Mouse (Mus musculus) macrophage (primary cell): ENCODE measurements around the gene Gm28035. TPM values are rescaled to one million over a fixed set of nuclear protein-coding genes. Genes with fewer than 3 reads are reported as not detected.

ENCODE experiments used
- H3K27ac ChIP-seq: fragments of 350-480 bp; formaldehyde crosslinking; 2 replicates; pipeline ENCODE4 v1.9.0; 2021
- H3K36me3 ChIP-seq: fragments of 350-480 bp; formaldehyde crosslinking; 2 replicates; pipeline ENCODE4 v1.9.0; 2021; ENCODE audit errors: inconsistent target
- H3K4me3 ChIP-seq: fragments of 350-480 bp; formaldehyde crosslinking; 2 replicates; pipeline ENCODE4 v1.9.0; 2021; ENCODE audit errors: inconsistent target
- H3K79me2 ChIP-seq: fragments of 350-480 bp; formaldehyde crosslinking; 2 replicates; pipeline ENCODE4 v1.9.0; 2021; ENCODE audit errors: inconsistent target
- WGBS: methylation state at CpG from one replicate; pipeline ENCODE4 v1.1.7; 2026; ENCODE audit warnings: inconsistent platforms; ENCODE audit not compliant: missing documents; 5-methylcytosine and 5-hydroxymethylcytosine counted together
- polyA plus RNA-seq: library from polyadenylated mRNA; stranded (reverse); fragments of 250-400 nt; gene quantifications from 3 replicates; pipeline ENCODE4 v1.2.4, GENCODE M21; 2018; ENCODE audit warnings: inconsistent platforms

Gm28035 gene
- polyA plus RNA-seq, 1 experiment from 2014 or later: 0.17 TPM

- peaks cover 78% of the 10 kb centered on the region; the same call in 1 of the 2 replicates for H3K79me2 ChIP-seq
- no peak overlapping the region for H3K4me3 ChIP-seq
- no peak overlapping the region for H3K27ac ChIP-seq
- peaks cover 8% of the 10 kb centered on the region; the same call in 1 of the 2 replicates for H3K36me3 ChIP-seq
- 95% methylated on average over 3 of the region's 3 CpGs for WGBS
Measured at GRCm38 (mm10) chr2:30249182-30249581, 8.8 kb downstream of the Gm28035 start.

GRCm38 (mm10) chr2:30250166-30251128 lies 10.1 kb downstream of the Gm28035 start:
- no peak overlapping the region for H3K27ac ChIP-seq

GRCm38 (mm10) chr2:30251417-30252104 lies 11.2 kb downstream of the Gm28035 start:
- H3K4me3 ChIP-seq: no peak overlapping the region
- H3K36me3 ChIP-seq: peaks cover 26% of the 10 kb centered on the region; the same call in 1 of the 2 replicates
- no peak overlapping the region for H3K27ac ChIP-seq
- peaks cover 56% of the 10 kb centered on the region; the same call in 1 of the 2 replicates for H3K79me2 ChIP-seq
- WGBS: 55% methylated on average over 5 of the region's 5 CpGs

More at GRCm38 (mm10) chr2:30250166-30251128, 10.1 kb downstream of the Gm28035 start:
- H3K36me3 ChIP-seq: peaks cover 15% of the 10 kb centered on the region; the same call in 1 of the 2 replicates
- H3K4me3 ChIP-seq: no peak overlapping the region
- H3K79me2 ChIP-seq: peaks cover 66% of the 10 kb centered on the region; the same call in 1 of the 2 replicates
- 88% methylated on average over 10 of the region's 10 CpGs for WGBS

- Histone ChIP-seq H3K27ac (no peak overlapping the region), H3K79me2 (peaks cover 55% of the 10 kb centered on the region; the same call in 1 of the 2 replicates), H3K36me3 (peaks cover 33% of the 10 kb centered on the region; the same call in 1 of the 2 replicates), H3K4me3 (no peak overlapping the region)
- WGBS: 100% methylated on average over 3 of the region's 3 CpGs
Measured at GRCm38 (mm10) chr2:30252521-30252920, 12.2 kb downstream of the Gm28035 start.

- peaks cover 33% of the 10 kb centered on the region; the same call in 1 of the 2 replicates for H3K36me3 ChIP-seq
Measured at GRCm38 (mm10) chr2:30253809-30254208, 13.4 kb downstream of the Gm28035 start.

GRCm38 (mm10) chr2:30255631-30256395 lies 15.4 kb downstream of the Gm28035 start:
- Histone ChIP-seq H3K36me3 (peaks cover 26% of the 10 kb centered on the region; the same call in 1 of the 2 replicates), H3K27ac (no peak overlapping the region), H3K4me3 (no peak overlapping the region), H3K79me2 (peaks cover 57% of the 10 kb centered on the region; the same call in 1 of the 2 replicates)
- WGBS: 96% methylated on average over 41 of the region's 42 CpGs

More at GRCm38 (mm10) chr2:30253809-30254208, 13.4 kb downstream of the Gm28035 start:
- H3K79me2 ChIP-seq: peaks cover 55% of the 10 kb centered on the region; the same call in 1 of the 2 replicates
- no peak overlapping the region for H3K27ac ChIP-seq
- no peak overlapping the region for H3K4me3 ChIP-seq
- 31% methylated on average over 5 of the region's 5 CpGs for WGBS

- Histone ChIP-seq H3K27ac (no peak overlapping the region), H3K4me3 (no peak overlapping the region), H3K36me3 (peaks cover 26% of the 10 kb centered on the region; the same call in 1 of the 2 replicates), H3K79me2 (peaks cover 56% of the 10 kb centered on the region; the same call in 1 of the 2 replicates)
- WGBS: 93% methylated on average over 29 of the region's 30 CpGs
Measured at GRCm38 (mm10) chr2:30256616-30257350, 16.4 kb downstream of the Gm28035 start.

GRCm38 (mm10) chr2:30257699-30258460 lies 17.5 kb downstream of the Gm28035 start:
- Histone ChIP-seq H3K4me3 (no peak overlapping the region), H3K79me2 (peaks cover 46% of the 10 kb centered on the region; the same call in 1 of the 2 replicates), H3K27ac (no peak overlapping the region), H3K36me3 (peaks cover 32% of the 10 kb centered on the region; the same call in 1 of the 2 replicates)
- WGBS: 35% methylated on average over 7 of the region's 7 CpGs

GRCm38 (mm10) chr2:30258600-30258999 lies 18.2 kb downstream of the Gm28035 start:
- Histone ChIP-seq H3K4me3 (no peak overlapping the region), H3K27ac (peak overlapping the region; percentile 12; the same call in 1 of the 2 replicates), H3K79me2 (peaks cover 42% of the 10 kb centered on the region; the same call in 1 of the 2 replicates), H3K36me3 (peaks cover 38% of the 10 kb centered on the region; the same call in 1 of the 2 replicates)
- 47% methylated on average over 4 of the region's 4 CpGs for WGBS

GRCm38 (mm10) chr2:30259131-30260064 lies 19.0 kb downstream of the Gm28035 start:
- Histone ChIP-seq H3K27ac (peak overlapping the region; percentile 12; the same call in 1 of the 2 replicates), H3K79me2 (peaks cover 42% of the 10 kb centered on the region; the same call in 1 of the 2 replicates), H3K4me3 (no peak overlapping the region), H3K36me3 (peaks cover 46% of the 10 kb centered on the region; the same call in 1 of the 2 replicates)
- 92% methylated on average over 15 of the region's 15 CpGs for WGBS

GRCm38 (mm10) chr2:30261064-30261736 lies 20.8 kb downstream of the Gm28035 start:
- Histone ChIP-seq H3K4me3 (no peak overlapping the region), H3K36me3 (peaks cover 31% of the 10 kb centered on the region; the same call in 1 of the 2 replicates)

More at GRCm38 (mm10) chr2:30261064-30261736, 20.8 kb downstream of the Gm28035 start:
- H3K27ac ChIP-seq: no peak overlapping the region
- 94% methylated on average over 4 of the region's 4 CpGs for WGBS
- H3K79me2 ChIP-seq: peaks cover 42% of the 10 kb centered on the region; the same call in 1 of the 2 replicates
